Mouse (Mus musculus) layer of hippocampus, postnatal 14 days (tissue): ENCODE data around the gene Soga3. TPM values are rescaled to one million over a fixed set of nuclear protein-coding genes. Genes with fewer than 3 reads are reported as not detected.

Source experiments
- DNase-seq, 2 experiments: peaks; one replicate each; pipeline ENCODE4 v3.0.0; 2021 to 2022; ENCODE audit warnings: low spot score in 2 of 2, mixed read lengths in 1 of 2
- total RNA-seq, 2 experiments: library from RNA; stranded (reverse); gene quantifications; 2 replicates each; pipeline ENCODE4 v1.2.3; 2021

Soga3 gene
- total RNA-seq, 2 experiments from 2014 or later: 162 to 165 TPM

DNA sequence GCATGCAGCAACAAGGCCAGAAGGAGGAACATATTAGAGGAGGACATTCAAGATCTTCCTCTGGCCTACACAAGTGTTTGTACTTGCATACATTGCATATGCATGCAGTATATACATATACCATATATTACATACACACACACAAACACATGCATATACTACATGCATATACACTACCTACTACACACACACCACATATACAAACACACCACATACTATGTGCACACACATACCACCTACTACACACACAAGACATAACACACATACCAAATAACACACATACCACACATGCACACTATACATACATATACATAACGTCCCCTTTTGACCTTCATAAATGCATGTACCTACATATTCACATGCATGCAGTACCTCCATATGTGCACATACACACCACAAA, 57.0 kb downstream of the Soga3 start:
- no peak for DNase-seq

DNA sequence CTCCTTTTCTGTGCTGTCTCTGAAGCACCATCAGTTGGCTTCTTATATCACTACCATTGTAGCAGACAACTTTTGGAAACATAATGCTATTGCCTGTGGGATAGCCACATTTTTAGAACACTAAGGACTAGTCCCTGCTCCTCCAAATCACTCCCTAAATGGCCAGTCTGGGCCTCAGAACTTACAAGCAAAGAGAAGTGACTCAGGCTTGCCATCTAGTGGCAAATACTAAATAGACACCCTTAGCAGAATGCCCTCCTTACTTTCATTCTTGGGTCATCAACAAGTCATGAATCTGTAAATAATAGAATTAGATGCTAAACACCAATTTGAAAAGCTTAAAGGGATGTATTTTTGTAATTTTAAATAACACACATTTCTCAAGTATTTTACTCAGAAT, 63.1 kb downstream of the Soga3 start:
- DNase-seq: peak in 1 of 2 experiments; percentile 64

DNA sequence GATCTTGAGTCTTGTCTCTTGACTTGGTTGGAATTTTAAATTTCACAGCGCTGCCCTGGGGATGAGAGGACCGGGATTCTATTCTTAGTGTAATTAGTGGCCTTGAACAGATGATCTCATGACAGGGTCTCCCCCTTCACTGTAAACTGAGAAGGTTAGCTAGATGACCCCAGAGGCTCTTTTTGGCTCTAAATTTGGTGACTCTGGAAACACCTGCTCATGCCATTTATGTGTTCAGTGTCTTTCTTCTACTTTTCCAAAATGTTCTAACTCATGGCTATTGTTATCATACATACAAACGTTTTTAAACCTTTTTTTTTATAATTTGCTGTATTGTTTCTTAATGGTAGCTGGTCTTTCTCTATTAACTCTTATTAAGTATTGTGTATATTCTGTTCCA, 65.1 kb downstream of the Soga3 start:
- no peak for DNase-seq

DNA sequence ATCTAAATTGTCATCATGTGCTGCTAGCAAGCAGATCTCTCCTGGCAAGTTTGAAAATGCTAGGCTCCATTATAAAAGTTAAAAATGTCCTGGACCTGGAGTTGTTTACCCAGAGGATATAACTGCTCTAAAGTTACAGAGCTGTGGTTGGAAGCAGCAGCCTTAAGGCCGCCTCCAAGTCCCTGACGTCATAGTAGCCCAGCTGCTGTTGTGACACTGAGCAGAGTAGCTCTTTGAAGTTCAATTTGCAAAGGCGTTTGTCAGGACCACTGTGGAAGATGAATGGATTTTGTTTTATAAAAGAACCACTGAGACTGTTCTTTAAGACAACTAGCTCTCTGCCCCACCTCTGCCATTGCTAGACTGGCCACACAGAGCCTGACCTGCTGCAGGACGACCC, 67.8 kb downstream of the Soga3 start, which contains the start of gene 9330159F19Rik:
TSS of gene 9330159F19Rik (plus strand) at position 154 of the 400 bp plus-strand sequence.
- DNase-seq: peak; percentile 28 to 71

DNA sequence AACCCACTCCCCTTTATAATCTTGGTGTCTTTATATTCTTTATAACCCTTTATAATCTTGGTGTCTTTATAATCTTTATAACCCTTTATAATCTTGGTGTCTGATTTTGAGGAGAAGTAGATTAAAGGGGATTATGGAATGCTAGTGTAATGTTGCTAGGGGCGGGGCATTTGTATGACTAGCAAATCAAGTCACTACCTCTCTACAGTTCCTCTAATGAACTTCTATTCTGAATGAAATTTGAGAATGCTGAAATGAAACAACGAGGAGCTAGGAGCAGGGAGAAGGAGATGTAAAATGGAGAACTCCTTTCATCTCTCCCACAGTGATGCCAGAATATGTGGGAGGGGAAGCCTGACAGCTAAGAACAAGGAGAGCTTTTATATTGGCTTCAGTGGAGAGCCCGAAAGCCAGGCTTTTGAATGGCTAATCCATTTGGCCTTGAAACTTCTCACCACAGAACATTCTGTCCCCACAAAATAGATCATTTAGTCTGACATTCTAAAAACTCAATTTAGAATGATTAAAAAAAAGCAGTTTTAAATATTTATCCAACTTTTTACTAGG, 70.0 kb downstream of the Soga3 start:
- peak in 1 of 2 experiments; percentile 70 for DNase-seq

DNA sequence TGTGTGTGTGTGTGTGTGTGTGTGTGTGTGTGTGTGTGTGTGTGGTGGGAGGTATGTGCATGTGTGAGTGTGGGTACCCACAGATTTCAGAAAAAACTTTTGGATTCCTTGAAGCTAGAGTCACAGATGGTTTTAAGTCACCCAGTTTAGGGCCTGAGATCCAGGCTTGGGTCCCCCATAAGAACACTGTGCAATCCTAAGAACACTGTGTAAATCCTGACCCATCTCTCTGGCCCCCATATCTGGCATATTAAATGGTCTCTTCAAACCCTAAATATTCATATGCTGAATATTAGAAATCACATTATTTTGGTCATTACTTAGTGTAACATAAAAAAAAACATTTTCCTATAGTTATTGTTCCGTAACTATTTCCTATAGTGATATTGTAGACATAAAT, 73.3 kb downstream of the Soga3 start:
- no peak for DNase-seq

DNA sequence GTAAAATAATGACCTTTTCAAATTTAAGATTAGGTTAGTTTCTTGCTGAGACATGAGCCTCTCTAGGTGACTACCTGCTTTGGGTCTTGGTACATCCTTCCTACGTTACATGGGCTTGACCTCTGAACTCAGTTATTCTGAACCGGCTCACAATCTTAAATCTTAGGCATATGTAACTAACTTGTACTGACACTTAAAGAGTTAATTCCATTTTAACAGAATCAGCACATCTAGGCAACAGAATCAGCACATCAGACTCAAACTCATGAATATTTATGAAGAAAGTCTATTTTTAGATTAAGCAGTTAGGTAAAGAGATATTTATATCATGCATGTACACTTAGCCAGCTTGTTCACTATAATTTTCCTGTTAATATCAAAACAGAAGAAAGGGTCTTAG, 73.8 kb downstream of the Soga3 start:
- DNase-seq: no peak

DNA sequence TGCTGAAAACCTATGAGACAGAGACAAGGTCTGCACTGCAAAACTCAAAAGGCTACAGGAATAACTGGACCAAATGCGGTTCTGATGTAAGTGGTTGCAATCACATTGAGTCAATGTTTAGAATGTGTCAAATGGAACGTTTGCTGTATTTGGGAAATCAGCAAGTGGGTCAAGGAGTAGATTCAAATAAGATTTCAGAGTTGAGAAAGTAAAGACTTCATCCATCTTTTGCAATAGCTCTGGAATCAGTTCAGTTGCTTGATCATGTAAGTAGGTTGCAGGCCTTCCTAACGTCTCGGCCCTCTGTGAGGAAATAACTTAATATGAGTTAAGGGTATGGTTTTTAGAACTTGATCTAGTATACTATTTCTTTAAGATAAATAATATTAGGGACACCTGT, 81.7 kb downstream of the Soga3 start:
- no peak for DNase-seq

DNA sequence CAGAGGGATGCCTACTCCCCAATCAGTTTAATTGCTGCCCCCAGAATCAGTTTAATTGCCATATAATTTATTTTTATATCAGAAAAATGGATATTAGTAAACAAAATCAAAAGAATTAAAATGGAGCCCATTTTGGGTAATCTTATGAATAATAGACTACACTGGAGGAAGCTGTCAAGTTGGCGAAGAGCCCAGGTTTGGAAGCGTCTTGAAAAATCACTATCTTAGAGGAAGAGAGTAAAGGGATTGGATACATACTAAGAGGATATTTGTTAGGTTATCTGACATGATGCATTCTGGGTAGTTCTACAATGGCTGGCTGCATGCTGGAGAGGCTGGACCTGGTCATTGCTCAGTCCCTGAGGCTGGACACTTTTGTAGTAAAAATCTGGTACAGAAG, 87.6 kb downstream of the Soga3 start:
- no peak for DNase-seq

Other genes with a start within 250 kb of the Soga3 start
- not detected for gene 2310057J18Rik, start 157.5 kb upstream of the Soga3 start, total RNA-seq
- gene Gm49353, start 55.1 kb downstream of the Soga3 start, total RNA-seq: 10 to 100 TPM; 25.5 to 30.4 TPM
- gene 9330159F19Rik, start 67.8 kb downstream of the Soga3 start, total RNA-seq: 10 to 100 TPM; 82.5 to 83.3 TPM
- gene Echdc1, start 169.3 kb downstream of the Soga3 start, total RNA-seq: 10 to 100 TPM; 31.9 to 32.2 TPM
- 10 to 100 TPM; 96.5 to 99.6 TPM for gene Rnf146, start 218.6 kb downstream of the Soga3 start, total RNA-seq